Mouse (Mus musculus): ENCODE data around the gene Inpp5d. TPM values are rescaled to one million over a fixed set of nuclear protein-coding genes. Genes with fewer than 3 reads are reported as not detected.

The Inpp5d gene
- polyA plus RNA-seq, 1 experiment: 1.7 TPM

DNA sequence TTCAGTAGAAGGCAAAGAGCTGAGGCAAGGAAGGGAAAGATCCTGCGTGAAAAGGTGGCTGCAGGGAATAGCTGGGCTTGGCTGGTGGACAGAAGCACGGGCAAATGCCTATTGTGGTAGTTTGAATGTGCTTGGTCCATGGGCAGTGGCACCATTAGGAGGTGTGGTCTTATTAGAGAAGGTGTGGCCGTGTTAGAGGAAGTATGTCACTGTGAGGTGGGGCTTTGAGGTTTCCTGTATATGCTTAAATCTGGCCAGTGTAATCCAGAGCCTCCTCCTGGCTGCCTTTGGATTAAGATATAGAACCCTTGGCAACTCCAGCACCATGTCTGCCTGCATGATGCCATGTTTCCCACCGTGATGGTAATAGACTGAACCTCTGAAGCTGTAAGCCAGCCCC is 103.2 kb downstream of the Inpp5d start:
- peaks cover 3% of the 10 kb centered on the region for H3K36me3 ChIP-seq (ENCODE audit: control insufficient read depth)
- H3K4me3 ChIP-seq (replicated peaks): no peak overlapping the region
- H3K4me1 ChIP-seq (ENCODE audit: control insufficient read depth): peaks cover 21% of the 10 kb centered on the region
- TF ChIP-seq GATA1 (IDR thresholded peaks at IDR 0.05; ENCODE audit: low read length) (no peak), TAL1 (IDR thresholded peaks at IDR 0.05; ENCODE audit: low read length) (no peak)
- H3K27me3 ChIP-seq (ENCODE audit: control insufficient read depth): no peaks in the 10 kb centered on the region; the same call in 1 of the 2 replicates
- peaks cover 3% of the 10 kb centered on the region; the same call in 1 of the 2 replicates for H3K9me3 ChIP-seq (ENCODE audit: control insufficient read depth, low read length)

- TF ChIP-seq GATA1 (IDR thresholded peaks at IDR 0.05; ENCODE audit: low read length) (no peak), TAL1 (IDR thresholded peaks at IDR 0.05; ENCODE audit: low read length) (no peak)
- Histone ChIP-seq H3K4me1 (ENCODE audit: control insufficient read depth) (no peaks in the 10 kb centered on the region; the same call in 1 of the 2 replicates), H3K27me3 (ENCODE audit: control insufficient read depth) (peaks cover 13% of the 10 kb centered on the region), H3K36me3 (ENCODE audit: control insufficient read depth) (no peaks in the 10 kb centered on the region), H3K4me3 (replicated peaks) (no peak overlapping the region), H3K9me3 (ENCODE audit: control insufficient read depth, low read length) (peaks cover 3% of the 10 kb centered on the region; the same call in 1 of the 2 replicates)
Observed at GRCm38 (mm10) chr1:87729070-87729469, 109.0 kb downstream of the Inpp5d start.

- Histone ChIP-seq H3K36me3 (ENCODE audit: control insufficient read depth) (no peaks in the 10 kb centered on the region), H3K4me1 (ENCODE audit: control insufficient read depth) (no peaks in the 10 kb centered on the region; the same call in 1 of the 2 replicates), H3K4me3 (replicated peaks) (no peak overlapping the region), H3K9me3 (ENCODE audit: control insufficient read depth, low read length) (peaks cover 3% of the 10 kb centered on the region; the same call in 1 of the 2 replicates), H3K27me3 (ENCODE audit: control insufficient read depth) (peaks cover 16% of the 10 kb centered on the region)
- TF ChIP-seq TAL1 (IDR thresholded peaks at IDR 0.05; ENCODE audit: low read length) (no peak), GATA1 (IDR thresholded peaks at IDR 0.05; ENCODE audit: low read length) (no peak)
Observed at GRCm38 (mm10) chr1:87729850-87730249, 109.7 kb downstream of the Inpp5d start.

GRCm38 (mm10) chr1:87730271-87730670 is 110.2 kb downstream of the Inpp5d start:
- Histone ChIP-seq H3K36me3 (ENCODE audit: control insufficient read depth) (no peaks in the 10 kb centered on the region), H3K9me3 (ENCODE audit: control insufficient read depth, low read length) (peaks cover 2% of the 10 kb centered on the region; the same call in 1 of the 2 replicates), H3K4me1 (ENCODE audit: control insufficient read depth) (no peaks in the 10 kb centered on the region; the same call in 1 of the 2 replicates), H3K4me3 (replicated peaks) (no peak overlapping the region), H3K27me3 (ENCODE audit: control insufficient read depth) (peaks cover 16% of the 10 kb centered on the region)
- TF ChIP-seq GATA1 (IDR thresholded peaks at IDR 0.05; ENCODE audit: low read length) (no peak), TAL1 (IDR thresholded peaks at IDR 0.05; ENCODE audit: low read length) (no peak)

DNA sequence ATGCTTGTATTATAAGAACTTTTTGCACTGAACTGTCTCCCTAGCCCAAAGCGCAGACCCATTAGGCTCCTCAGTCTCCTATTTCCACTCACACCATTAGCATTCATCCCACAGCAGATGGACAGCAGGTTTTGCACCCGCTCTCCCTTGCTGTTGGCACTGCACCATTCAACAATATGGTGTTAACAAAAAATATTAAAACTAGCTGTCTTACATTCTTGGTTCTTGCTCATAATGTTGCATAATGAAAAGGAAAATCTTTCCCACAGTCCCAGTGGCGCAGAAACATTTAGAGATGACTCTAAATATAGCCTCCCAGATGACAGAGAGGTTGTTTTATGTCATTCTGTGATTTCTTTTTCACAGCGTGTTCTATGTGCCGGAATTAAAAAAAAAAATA is 113.1 kb downstream of the Inpp5d start:
- Histone ChIP-seq H3K4me3 (replicated peaks) (no peak overlapping the region), H3K4me1 (ENCODE audit: control insufficient read depth) (no peaks in the 10 kb centered on the region), H3K27me3 (ENCODE audit: control insufficient read depth) (peaks cover 16% of the 10 kb centered on the region), H3K36me3 (ENCODE audit: control insufficient read depth) (no peaks in the 10 kb centered on the region), H3K9me3 (ENCODE audit: control insufficient read depth, low read length) (no peaks in the 10 kb centered on the region)
- TF ChIP-seq GATA1 (IDR thresholded peaks at IDR 0.05; ENCODE audit: low read length) (no peak), TAL1 (IDR thresholded peaks at IDR 0.05; ENCODE audit: low read length) (no peak)

GRCm38 (mm10) chr1:87734153-87734552 is 114.0 kb downstream of the Inpp5d start:
- H3K4me1 ChIP-seq (ENCODE audit: control insufficient read depth): no peaks in the 10 kb centered on the region
- TF ChIP-seq TAL1 (IDR thresholded peaks at IDR 0.05; ENCODE audit: low read length) (no peak), GATA1 (IDR thresholded peaks at IDR 0.05; ENCODE audit: low read length) (no peak)
- H3K36me3 ChIP-seq (ENCODE audit: control insufficient read depth): no peaks in the 10 kb centered on the region

DNA sequence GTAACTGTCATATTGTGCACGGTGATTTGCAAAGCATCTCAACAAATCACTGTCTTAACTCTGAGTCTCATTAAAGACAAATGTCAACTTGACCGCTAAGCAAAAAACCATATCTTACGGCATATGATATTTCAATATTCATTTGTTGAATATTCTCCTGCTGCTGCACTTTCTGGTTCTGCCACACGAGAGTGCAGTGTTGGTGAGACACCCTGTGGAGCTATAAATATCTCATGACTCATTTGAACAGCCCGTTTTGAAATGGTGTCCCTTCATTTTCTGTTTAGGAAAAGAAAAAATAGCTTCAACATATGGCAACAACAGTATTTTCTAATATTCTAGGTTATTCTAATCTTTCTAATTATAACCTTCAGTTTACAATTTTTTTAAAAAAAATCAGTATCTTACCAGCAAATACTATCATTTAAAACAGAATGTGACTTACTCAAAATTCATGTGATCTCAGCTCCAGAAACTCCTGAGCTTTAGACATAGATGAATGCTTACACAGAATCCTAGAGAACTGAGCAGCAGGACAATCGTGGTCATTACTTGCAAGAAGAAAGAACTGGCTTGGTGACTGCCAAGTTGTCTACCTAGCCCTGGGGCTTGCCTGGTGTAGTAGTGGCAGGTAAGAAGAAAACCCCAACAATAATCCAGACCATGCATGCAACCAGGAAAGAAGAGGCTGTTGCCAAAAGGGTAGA is 120.6 kb downstream of the Inpp5d start:
- no peaks in the 10 kb centered on the region for H3K36me3 ChIP-seq (ENCODE audit: control insufficient read depth)
- TF ChIP-seq GATA1 (IDR thresholded peaks at IDR 0.05; ENCODE audit: low read length) (no peak), TAL1 (IDR thresholded peaks at IDR 0.05; ENCODE audit: low read length) (no peak)
- H3K4me1 ChIP-seq (ENCODE audit: control insufficient read depth): no peaks in the 10 kb centered on the region
- peaks cover 15% of the 10 kb centered on the region for H3K27me3 ChIP-seq (ENCODE audit: control insufficient read depth)
- no peak overlapping the region for H3K4me3 ChIP-seq (replicated peaks)
- H3K9me3 ChIP-seq (ENCODE audit: control insufficient read depth, low read length): no peaks in the 10 kb centered on the region

More at GRCm38 (mm10) chr1:87734153-87734552, 114.0 kb downstream of the Inpp5d start:
- H3K9me3 ChIP-seq (ENCODE audit: control insufficient read depth, low read length): no peaks in the 10 kb centered on the region
- H3K27me3 ChIP-seq (ENCODE audit: control insufficient read depth): peaks cover 16% of the 10 kb centered on the region
- H3K4me3 ChIP-seq (replicated peaks): no peak overlapping the region

GRCm38 (mm10) chr1:87749360-87749973 is 129.4 kb downstream of the Inpp5d start:
- Histone ChIP-seq H3K4me3 (replicated peaks) (no peak overlapping the region), H3K36me3 (ENCODE audit: control insufficient read depth) (no peaks in the 10 kb centered on the region), H3K9me3 (ENCODE audit: control insufficient read depth, low read length) (no peaks in the 10 kb centered on the region), H3K27me3 (ENCODE audit: control insufficient read depth) (peaks cover 24% of the 10 kb centered on the region), H3K4me1 (ENCODE audit: control insufficient read depth) (peaks cover 7% of the 10 kb centered on the region)
- TF ChIP-seq TAL1 (IDR thresholded peaks at IDR 0.05; ENCODE audit: low read length) (no peak), GATA1 (IDR thresholded peaks at IDR 0.05; ENCODE audit: low read length) (no peak)

Data from erythroblast, embryonic 14.5 days (primary cell).